Mouse (Mus musculus): ENCODE data around the gene Pdzd2.

The Pdzd2 gene

DNA sequence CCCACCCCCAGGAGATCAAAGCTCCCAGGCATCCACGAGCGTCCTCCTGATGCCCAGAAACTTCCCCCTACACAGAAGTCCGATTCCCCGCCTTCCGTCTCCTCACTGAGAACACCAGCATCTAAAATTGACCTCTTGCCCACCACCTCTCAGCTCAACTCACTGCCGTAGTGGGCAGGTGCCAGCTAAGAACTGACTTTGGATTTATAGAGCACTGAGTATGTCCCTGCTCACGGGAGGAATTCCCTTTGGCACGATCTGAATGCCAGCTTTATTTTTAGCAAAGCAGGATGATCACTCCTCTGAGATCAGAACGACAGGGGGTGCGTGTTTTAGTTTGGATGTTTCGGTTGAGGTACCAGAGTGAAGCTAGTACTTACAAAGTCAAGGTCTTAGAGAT is 7.1 kb downstream of the Pdzd2 start:
- no peak for DNase-seq (ENCODE audit: low spot score in 2 of 2)

GRCm38 (mm10) chr15:12728381-12728780 is 11.3 kb downstream of the Pdzd2 start:
- DNase-seq (ENCODE audit: low spot score in 2 of 2), result no peak

GRCm38 (mm10) chr15:12725256-12725655 is 14.5 kb downstream of the Pdzd2 start:
- no peak for DNase-seq (ENCODE audit: low spot score in 2 of 2)

GRCm38 (mm10) chr15:12721684-12722500 is 17.8 kb downstream of the Pdzd2 start:
- no peak for DNase-seq (ENCODE audit: low spot score in 2 of 2)

GRCm38 (mm10) chr15:12718819-12719218 is 20.9 kb downstream of the Pdzd2 start:
- no peak for DNase-seq (ENCODE audit: low spot score in 2 of 2)

DNA sequence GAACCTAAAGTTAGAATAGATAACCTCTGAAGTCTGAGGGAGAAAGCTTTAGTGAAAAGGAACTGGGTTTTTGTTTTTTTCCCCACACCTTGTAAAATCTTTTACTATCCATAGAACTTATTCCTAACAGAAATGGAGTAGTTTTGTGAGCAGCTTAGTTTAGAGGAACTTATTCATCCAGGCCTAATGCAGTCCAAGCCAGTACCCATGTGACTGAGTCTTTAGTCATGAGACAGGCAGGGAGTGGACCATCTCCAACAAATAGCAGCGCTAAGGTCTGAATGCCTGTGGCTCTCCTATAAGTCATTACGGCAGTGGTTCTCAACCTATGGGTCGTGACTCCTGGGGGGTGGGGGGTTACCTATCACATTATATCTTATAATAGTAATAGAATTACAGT is 22.3 kb downstream of the Pdzd2 start:
- DNase-seq (ENCODE audit: low spot score in 2 of 2), result no peak

DNA sequence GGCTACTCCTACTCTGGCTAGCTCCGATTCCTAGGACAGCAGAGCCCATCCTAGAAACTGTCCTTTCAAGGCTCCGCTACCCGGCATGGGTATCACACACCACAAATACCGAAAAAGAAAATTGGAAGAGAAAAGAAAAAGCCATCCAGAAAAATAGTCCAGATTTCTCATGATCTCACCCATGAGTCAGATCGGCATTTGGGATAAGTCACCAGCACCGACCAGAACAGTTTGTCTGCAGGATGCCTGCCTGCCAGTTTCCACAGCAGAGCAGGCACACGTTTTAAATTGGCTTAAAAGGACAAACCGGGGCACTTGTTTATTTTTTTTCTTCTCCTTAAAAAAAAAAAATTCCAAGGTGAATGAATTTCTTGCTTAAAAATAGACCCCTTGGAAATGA is 22.8 kb downstream of the Pdzd2 start:
- DNase-seq (ENCODE audit: low spot score in 2 of 2), result no peak

DNA sequence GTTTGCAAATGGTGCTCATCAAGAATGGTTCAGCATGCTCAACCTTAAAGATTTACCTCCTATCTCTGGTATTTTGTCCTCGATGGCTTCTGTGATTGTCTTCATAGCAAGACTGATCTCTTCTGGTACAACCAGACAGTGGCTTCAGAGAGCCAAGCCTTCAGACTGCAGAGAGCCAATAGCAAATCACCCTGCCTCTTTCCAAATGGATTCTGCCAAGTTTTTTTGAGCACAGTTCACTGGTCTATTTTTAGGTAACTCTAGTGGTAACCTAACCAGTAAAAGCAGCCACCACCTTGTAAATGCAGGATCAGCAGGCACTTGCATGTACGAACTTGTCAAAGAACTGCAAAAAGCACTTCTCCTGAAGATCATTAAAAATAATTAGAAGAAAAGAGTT is 25.4 kb downstream of the Pdzd2 start:
- DNase-seq (ENCODE audit: low spot score in 2 of 2), result no peak

DNA sequence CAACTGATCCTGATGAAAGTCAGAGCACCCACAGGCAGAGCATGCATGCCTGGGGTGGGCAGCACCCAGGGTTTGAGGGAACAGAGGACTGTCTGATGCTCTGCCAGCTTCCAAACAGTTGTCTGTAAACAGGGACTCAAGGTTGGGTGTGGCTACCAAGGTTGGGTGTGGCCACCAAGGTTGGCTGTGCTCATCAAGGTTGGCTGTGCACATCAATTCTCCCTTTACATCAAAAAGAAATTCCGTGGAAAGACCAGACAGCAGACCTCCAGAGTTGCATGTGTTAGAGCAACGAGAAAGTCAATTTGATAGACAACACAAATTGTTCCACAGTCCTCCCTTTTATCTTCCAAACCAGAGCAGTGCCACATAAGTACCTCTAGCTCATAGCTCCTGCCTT is 26.5 kb downstream of the Pdzd2 start:
- no peak for DNase-seq (ENCODE audit: low spot score in 2 of 2)

DNA sequence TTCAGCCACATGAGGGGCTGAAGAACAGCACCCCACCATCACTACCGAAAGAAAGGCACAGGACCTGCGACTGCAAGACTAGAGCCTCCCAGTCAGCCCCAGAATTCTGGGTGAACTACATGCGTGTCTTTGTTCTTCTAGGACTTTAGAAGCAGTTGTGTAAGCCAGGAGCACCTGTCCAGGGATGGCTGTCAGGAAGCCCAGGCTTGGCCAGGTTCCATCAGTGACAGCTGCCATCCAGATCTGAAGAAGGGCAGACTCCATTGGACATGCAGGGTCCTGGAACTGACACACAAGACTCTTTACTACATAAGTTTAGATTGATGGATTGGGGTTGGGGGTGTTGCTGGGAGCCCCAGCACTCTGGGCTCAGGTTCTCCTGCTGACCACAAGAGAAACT is 29.7 kb downstream of the Pdzd2 start:
- no peak for DNase-seq (ENCODE audit: low spot score in 2 of 2)

DNA sequence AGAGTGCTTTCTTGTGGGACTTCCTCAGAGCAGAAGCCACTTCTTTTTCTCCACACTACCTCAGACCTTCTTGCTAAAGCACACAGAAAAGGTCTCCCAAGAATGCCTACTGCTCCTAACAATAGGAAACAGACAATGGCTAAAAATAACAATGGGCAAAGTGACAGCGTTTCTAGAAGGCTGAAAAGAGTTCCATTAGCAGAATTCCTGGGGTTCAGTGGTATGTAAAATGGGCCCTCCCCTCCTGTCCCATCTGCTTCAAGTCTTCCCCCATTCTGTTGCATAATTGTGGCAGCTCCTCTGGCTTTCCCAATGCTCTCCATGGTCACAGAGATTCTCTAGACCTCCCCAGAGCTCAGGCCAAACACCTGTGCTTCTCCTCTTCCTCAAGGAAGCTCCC is 31.4 kb downstream of the Pdzd2 start:
- no peak for DNase-seq (ENCODE audit: low spot score in 2 of 2)

- DNase-seq (ENCODE audit: low spot score in 2 of 2), result no peak
Observed at GRCm38 (mm10) chr15:12706902-12707301, 32.8 kb downstream of the Pdzd2 start.

DNA sequence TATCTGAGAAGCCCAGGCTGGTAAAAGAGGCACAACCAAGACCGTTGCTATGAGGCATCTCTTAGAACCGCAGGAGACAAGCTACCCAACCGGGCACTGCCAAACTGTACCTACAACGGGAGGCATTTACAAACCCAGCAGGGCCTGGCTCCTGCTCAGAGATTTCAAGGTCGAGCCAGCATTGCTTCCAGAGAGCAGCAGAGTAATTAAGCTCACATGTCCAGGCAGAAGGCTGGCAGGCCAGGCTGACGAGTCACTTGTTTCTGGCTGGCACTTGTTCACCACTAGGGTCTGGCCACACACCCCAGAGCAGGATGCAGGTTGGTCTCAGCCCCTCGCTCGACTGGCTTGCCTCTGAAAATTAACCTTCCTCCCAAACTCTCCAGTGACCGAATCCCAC is 39.4 kb downstream of the Pdzd2 start:
- DNase-seq (ENCODE audit: low spot score in 2 of 2), result no peak

GRCm38 (mm10) chr15:12697741-12698140 is 42.0 kb downstream of the Pdzd2 start:
- no peak for DNase-seq (ENCODE audit: low spot score in 2 of 2)

- no peak for DNase-seq (ENCODE audit: low spot score in 2 of 2)
Observed at GRCm38 (mm10) chr15:12696889-12697288, 42.8 kb downstream of the Pdzd2 start.

DNA sequence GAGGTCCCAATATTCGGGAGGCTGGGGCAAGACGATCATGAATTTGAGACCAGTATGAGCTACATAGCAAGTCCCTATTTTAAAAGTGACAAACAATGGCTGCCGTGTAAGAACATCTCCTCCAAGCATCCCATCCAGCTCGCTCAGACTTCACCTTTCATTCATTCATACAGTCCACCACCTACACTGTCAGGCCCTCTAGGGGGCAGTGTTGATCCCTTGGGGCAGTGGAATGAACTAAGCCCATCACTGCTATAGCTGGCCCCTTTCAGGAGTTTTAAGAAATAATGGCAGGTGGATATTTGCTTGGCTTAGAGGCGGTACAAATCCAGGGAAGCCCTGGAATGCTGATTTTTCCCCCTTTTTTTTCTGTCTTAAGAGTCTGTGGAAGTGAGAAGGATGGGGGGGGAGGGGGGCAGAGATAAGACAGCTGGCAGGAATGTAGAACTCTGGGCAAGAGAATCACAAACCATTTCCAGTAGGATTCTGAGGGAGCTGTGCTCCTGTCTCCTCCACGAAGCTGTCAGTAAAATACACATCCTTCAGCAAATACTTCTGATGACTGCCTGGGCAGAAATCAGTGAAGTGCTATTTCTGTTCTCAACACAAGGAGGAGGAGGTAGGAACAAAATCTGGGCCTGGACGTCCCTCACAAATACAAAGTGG is 49.9 kb downstream of the Pdzd2 start:
- no peak for DNase-seq (ENCODE audit: low spot score in 2 of 2)

GRCm38 (mm10) chr15:12682549-12682948 is 57.2 kb downstream of the Pdzd2 start:
- DNase-seq (ENCODE audit: low spot score in 2 of 2), result no peak

GRCm38 (mm10) chr15:12681891-12682290 is 57.8 kb downstream of the Pdzd2 start:
- DNase-seq (ENCODE audit: low spot score in 2 of 2), result no peak

DNA sequence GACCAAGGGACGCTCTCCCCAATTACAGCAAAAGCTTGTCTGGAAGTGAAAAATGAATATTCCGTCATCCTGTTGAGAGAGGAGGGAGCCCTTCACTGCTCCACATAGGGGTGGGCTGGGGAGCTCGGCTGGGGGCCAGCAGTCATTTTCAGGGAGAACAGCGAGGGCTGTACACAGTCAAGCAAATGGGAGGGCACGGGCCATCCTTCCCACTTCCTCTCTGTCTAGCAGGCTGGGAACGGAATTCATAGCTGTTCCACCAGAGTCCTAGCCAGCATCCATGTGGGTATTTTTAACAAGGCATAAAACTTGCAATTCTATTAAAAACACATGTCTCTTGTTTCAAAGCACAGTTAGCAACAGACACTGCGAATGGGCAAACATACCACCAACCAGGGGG is 59.0 kb downstream of the Pdzd2 start:
- peak; percentile 30 to 36 for DNase-seq (ENCODE audit: low spot score in 2 of 2)

GRCm38 (mm10) chr15:12679996-12680395 is 59.7 kb downstream of the Pdzd2 start:
- no peak for DNase-seq (ENCODE audit: low spot score in 2 of 2)

- DNase-seq (ENCODE audit: low spot score in 2 of 2), result no peak
Observed at GRCm38 (mm10) chr15:12678540-12679112, 61.1 kb downstream of the Pdzd2 start.

- no peak for DNase-seq (ENCODE audit: low spot score in 2 of 2)
Observed at GRCm38 (mm10) chr15:12675366-12675765, 64.4 kb downstream of the Pdzd2 start.

DNA sequence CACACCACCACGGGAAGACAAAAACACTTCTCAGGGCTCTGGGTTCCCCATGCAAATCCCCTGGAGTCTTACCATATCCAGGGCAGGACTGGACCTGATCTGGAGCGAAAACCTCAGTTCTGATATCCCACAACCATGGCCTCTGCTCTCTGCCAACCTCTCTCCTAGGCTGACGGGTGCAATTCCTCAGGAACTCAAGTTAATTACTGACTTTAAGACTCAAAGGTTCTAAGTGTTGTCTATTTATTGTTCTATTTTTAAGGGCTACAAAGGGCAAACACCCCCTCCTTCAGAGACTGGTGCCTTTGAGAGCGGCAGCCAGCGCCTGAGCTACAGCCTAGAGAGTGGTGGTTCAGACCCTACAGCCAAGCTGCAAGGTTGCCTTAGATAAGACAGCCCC is 65.7 kb downstream of the Pdzd2 start:
- no peak for DNase-seq (ENCODE audit: low spot score in 2 of 2)
